Mouse (Mus musculus) small intestine, adult 10 weeks (tissue): Measurements from ENCODE around the gene Cryab. TPM values are rescaled to one million over a fixed set of nuclear protein-coding genes. Genes with fewer than 3 reads are reported as not detected.

ENCODE experiments used
- polyA plus RNA-seq: library from polyadenylated mRNA; stranded (reverse); fragments of 350-450 nt; fragmentation: Illumina TruSeq; extraction: RNeasy Lipid Tissue Mini Kit (QIAGEN cat#74804); gene quantifications from one replicate; pipeline ENCODE4 v1.2.3, GENCODE M21; 2014; ENCODE audit warnings: low replicate concordance

The Cryab gene
- polyA plus RNA-seq = 1.9 TPM

GRCm38 (mm10) chr9:50751323-50751722, at the start of gene Cryab:
Gene Cryab, plus strand, starts transcription at chr9:50751325.

DNA sequence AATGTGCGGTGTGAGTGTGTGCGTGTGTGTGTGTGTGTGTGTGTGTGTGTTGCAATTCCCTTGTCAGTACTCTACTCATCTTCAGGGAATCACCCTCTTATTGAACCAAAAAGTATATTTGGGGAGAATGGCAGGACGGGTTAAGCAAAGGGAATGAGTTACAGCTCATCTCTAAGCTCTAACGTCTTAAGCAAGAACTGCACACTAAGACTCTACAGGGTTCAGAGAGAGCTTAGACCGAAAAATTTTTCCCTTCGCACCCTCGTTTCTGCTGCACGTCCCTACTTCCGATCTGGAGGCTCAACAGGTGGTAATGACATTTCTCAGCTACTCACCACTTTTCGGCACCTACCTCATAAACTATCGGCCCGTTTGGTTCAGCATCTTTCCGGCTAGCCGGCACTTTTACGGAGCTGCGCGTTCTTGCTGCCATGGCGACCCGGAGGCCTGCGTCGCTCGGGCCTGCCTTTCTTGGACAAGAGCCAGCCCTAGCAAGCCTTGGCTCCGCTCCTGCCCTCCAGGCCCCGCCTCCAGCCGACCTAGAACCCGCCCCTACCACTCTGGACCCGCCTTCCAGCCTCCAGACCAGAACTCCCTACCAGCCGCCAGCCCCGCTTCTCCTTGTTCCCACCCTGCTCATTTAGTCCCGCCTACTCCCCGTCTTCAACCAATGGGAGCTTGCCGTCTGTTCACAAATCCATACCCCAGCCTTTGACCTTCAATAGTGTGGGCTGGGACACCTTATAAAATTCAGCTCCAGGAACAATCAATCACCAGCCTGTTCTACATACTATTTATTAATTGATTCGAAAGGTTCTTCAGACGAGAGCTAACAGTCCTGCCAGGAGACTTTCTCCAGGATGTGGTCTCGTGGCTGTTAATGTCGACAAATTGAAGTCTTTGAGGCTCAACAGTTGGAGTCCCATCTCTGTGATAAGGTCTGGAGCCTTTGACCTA, 11.9 kb upstream of the Cryab start, which contains the start of gene Dixdc1:
Dixdc1 (minus strand) TSS at position 604 of the 957 bp plus-strand sequence.

DNA sequence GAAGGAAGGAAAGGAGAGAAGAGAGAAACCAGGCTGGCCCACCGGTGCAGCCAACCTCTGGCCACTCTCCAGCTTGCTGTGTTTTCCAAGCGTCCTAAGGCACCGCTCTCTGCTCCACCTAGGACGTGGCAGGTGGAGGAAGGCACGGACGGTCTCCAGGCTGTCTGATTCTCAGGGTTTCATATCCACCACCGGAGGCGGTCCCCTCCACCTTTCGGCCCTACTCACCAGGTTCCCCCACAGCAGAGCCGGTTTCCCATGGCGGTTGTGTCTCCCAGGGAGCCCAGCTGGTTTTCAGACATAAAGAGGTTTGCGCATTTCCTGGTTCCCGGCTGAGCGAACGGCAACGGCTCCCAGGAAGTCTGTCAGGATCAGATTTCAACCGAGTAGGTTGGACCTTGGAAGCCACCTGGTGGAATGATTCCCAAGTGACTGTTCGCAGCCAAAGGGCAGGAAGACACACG, 4.9 kb upstream of the Cryab start, which contains the start of gene 2310030G06Rik:
2310030G06Rik (minus strand) TSS at position 323 of the 464 bp plus-strand sequence.

DNA sequence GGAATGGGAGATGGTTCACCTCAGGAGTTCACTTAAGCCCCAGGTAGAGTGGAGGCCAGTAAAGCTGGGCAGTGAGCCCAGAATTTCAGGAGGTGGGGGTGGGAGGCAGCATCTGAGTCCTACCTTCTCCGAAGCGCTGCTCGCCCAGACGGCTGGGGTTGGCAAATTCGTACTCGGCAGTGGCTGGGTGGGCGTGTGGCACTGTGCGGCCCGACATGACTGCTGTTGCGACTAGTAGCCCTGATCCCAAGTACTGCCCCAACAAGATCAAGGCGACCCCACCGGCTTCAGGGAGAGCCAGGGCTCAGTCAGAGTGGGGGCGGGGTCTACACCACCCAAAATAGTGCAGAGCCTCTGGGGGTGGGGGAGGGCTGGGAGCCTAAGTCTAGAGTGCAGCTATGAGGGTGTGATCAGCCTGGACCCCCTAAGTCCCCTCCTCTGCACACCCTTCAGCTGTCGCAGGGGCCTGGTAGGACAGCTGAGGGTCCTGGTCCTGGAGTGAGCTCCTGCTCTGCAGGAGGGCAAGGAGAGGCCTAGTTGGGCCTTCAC, 1.0 kb downstream of the Cryab start, which contains the start of gene Hspb2:
Hspb2 (minus strand) TSS at position 301 of the 549 bp plus-strand sequence.

GRCm38 (mm10) chr9:50768107-50769002, 17.2 kb downstream of the Cryab start, which contains the start of gene Fdxacb1:
Gene Fdxacb1, plus strand, starts transcription at chr9:50768236.

DNA sequence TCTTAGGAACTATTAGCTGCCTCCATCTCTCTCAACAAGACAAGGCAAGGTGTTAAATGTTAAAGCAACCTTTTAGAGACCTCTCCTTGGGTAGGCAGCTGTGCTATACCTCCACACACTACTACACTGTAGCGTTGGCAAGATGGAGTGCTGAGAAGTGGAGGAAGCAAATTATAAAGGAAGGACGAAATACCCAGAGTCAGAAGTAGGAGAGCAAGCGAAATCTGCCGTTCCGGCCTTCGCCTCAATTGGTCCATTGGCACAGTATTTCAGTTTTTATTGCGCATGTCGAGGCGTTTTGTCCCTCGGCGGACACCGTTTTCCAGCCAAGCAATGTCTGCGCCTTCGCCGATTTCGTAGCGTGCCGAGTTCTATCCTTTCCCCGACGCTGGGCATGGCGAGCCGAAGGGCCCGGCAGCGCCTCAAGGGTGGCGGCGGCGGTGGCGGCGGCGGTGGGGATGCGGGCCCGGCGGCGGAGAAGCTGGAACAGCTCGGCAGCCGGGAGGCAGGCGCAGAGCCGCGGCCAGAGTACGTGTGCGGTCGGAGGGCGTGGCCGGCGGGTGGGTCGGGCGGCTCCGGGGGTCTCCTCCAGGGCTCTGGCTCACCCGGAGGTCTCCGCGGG, 24.0 kb downstream of the Cryab start, which contains the start of the genes Alg9 and 1110032A03Rik:
Alg9 (plus strand) TSS at position 29 of the 622 bp plus-strand sequence.
1110032A03Rik (minus strand) TSS at position 530 of the 622 bp plus-strand sequence.

Other genes with a start within 250 kb of the Cryab start
- gene Pts, start 222.6 kb upstream of the Cryab start, polyA plus RNA-seq = 151 TPM
- 1,608 TPM for gene Il18, start 196.5 kb upstream of the Cryab start, polyA plus RNA-seq
- gene Bco2, start 196.1 kb upstream of the Cryab start, polyA plus RNA-seq = 142 TPM
- 17.0 TPM for gene Tex12, start 190.0 kb upstream of the Cryab start, polyA plus RNA-seq
- 577 TPM for gene Sdhd, start 147.5 kb upstream of the Cryab start, polyA plus RNA-seq
- gene Timm8b, start 147.4 kb upstream of the Cryab start, polyA plus RNA-seq = 92.0 TPM
- gene Pih1d2, start 134.0 kb upstream of the Cryab start, polyA plus RNA-seq = 1.4 TPM
- gene Nkapd1, start 133.9 kb upstream of the Cryab start, polyA plus RNA-seq = 92.4 TPM
- gene Dlat, start 91.5 kb upstream of the Cryab start, polyA plus RNA-seq = 120 TPM
- 2.3 TPM for gene Dixdc1, start 11.8 kb upstream of the Cryab start, polyA plus RNA-seq
- gene 2310030G06Rik, start 4.8 kb upstream of the Cryab start, polyA plus RNA-seq = 78.6 TPM
- not detected for gene Hspb2, start 1.0 kb downstream of the Cryab start, polyA plus RNA-seq
- 5.8 TPM for gene Fdxacb1, start 16.9 kb downstream of the Cryab start, polyA plus RNA-seq
- gene Alg9, start 23.7 kb downstream of the Cryab start, polyA plus RNA-seq = 6.5 TPM
- 77.2 TPM for gene 1110032A03Rik, start 24.2 kb downstream of the Cryab start, polyA plus RNA-seq
- gene Ppp2r1b, start 94.0 kb downstream of the Cryab start, polyA plus RNA-seq = 11.5 TPM